Mouse (Mus musculus) heart, adult 2 months (tissue): Measurements from ENCODE around the gene Rchy1. TPM values are rescaled to one million over a fixed set of nuclear protein-coding genes. Genes with fewer than 3 reads are reported as not detected.

Experiments
- DNase-seq, 2 experiments: peaks; one replicate each; pipeline ENCODE4 v3.0.0; 2021
- H3K27ac ChIP-seq: fragments of 200-600 bp; 2 replicates; pipeline ENCODE4 v1.8.1; 2022
- H3K27me3 ChIP-seq: fragments of 200-500 bp; 2 replicates; pipeline ENCODE4 v1.6.1; 2012; ENCODE audit warnings: mild to moderate bottlenecking, low read length, inconsistent platforms, mixed read lengths; ENCODE audit not compliant: control insufficient read depth, insufficient read depth
- H3K36me3 ChIP-seq: fragments of 200-500 bp; 2 replicates; pipeline ENCODE4 v1.6.1; 2012; ENCODE audit warnings: low read length, inconsistent platforms; ENCODE audit not compliant: control insufficient read depth, insufficient read depth
- H3K4me1 ChIP-seq: fragments of 200-500 bp; 2 replicates; pipeline ENCODE4 v1.6.1; 2011; ENCODE audit warnings: low read length; ENCODE audit not compliant: control insufficient read depth, insufficient read depth
- H3K4me3 ChIP-seq: fragments of 200-600 bp; 2 replicates; pipeline ENCODE4 v1.8.1; 2022
- H3K79me2 ChIP-seq: fragments of 200-500 bp; replicated peaks from 2 replicates; pipeline ENCODE4 v1.6.1; 2012; ENCODE audit warnings: mild to moderate bottlenecking, inconsistent platforms, low read length, moderate library complexity, mixed read lengths; ENCODE audit not compliant: control insufficient read depth, insufficient read depth
- H3K9ac ChIP-seq: fragments of 200-500 bp; 2 replicates; pipeline ENCODE4 v1.6.1; 2012; ENCODE audit warnings: low read depth, mild to moderate bottlenecking, control low read depth, inconsistent platforms, low read length, mixed read lengths
- CTCF ChIP-seq: fragments of 200-600 bp; IDR thresholded peaks from 2 replicates; pipeline ENCODE4 v1.8.1; 2022; ENCODE audit warnings: antibody characterized with exemption, mild to moderate bottlenecking, moderate library complexity
- EP300 ChIP-seq: fragments of 200-500 bp; IDR thresholded peaks from 2 replicates; pipeline ENCODE4 v1.6.1; 2011; ENCODE audit warnings: low read depth, low read length, control low read depth; ENCODE audit not compliant: insufficient read depth
- POLR2A ChIP-seq: fragments of 200-500 bp; IDR thresholded peaks from 2 replicates; pipeline ENCODE4 v1.6.1; 2011; ENCODE audit warnings: mild to moderate bottlenecking, low read depth, low read length, control low read depth; ENCODE audit not compliant: insufficient read depth
- WGBS: fragments of 180-500 bp; shearing (Covaris S2); methylation state at CpG from one replicate; pipeline ENCODE4 v1.1.7; 2018; 5-methylcytosine and 5-hydroxymethylcytosine counted together
- intact Hi-C: fragments of 180-260 bp; cut with DNase I; formaldehyde crosslinking; loops from one replicate; pipeline ENCODE4 v1.15.1; 2025
- long read RNA-seq: library from polyadenylated mRNA; stranded (forward); transcript quantifications from one replicate; pipeline ENCODE4 v2.0.0, GENCODE M21; 2021
- polyA plus RNA-seq: library from polyadenylated mRNA; depleted of rRNA; stranded (reverse); fragments of >200 nt; gene quantifications from 2 replicates; pipeline ENCODE4 v1.2.3, GENCODE M21; 2012; rRNA removed
- total RNA-seq, 2 experiments: library from RNA; stranded (reverse); gene quantifications; 2 replicates each; pipeline ENCODE4 v1.2.3; 2021

Gene Rchy1
- total RNA-seq (10 to 100 TPM; 26.9 to 33.0 TPM), polyA plus RNA-seq (21.8 and 41.1 TPM in 2 replicates)
- long read RNA-seq, transcript Rchy1-201 (9 exons, 1,967 nt): major isoform, 17 of 19 reads
- long read RNA-seq, partial matches to known transcripts: 0 of 19 reads
- long read RNA-seq, other reads (novel, unspliced or antisense): 2 of 19 reads

GRCm38 (mm10) chr5:91962639-91963440 lies at the start of gene Rchy1:
Gene Rchy1, minus strand, starts transcription at chr5:91963068.
- H3K27me3 ChIP-seq: no peaks in the 10 kb centered on the region
- intact Hi-C loops: loop anchor here (2.0 to 10.0 kb wide), 4 partner anchors 80 to 542 kb away; partner anchors contain the start of genes Cdkl2, G3bp2, Scarb2 and Uso1
- H3K4me3 ChIP-seq: peak within 1 kb of the TSS; percentile 83
- H3K9ac ChIP-seq: peak within 1 kb of the TSS; percentile 83
- TF ChIP-seq POLR2A: peak; percentile 86
- peak; percentile 73 for TF ChIP-seq EP300
- no peak; the same call in 1 of the 2 replicates for TF ChIP-seq CTCF
- H3K27ac ChIP-seq: peak within 1 kb of the TSS; percentile 99
- peaks cover 20% of the 10 kb centered on the region for H3K36me3 ChIP-seq
- H3K4me1 ChIP-seq: peaks cover 8% of the 10 kb centered on the region
- peak; percentile 95 to 97 for DNase-seq
- peaks cover 5% of the 10 kb centered on the region; the same call in 1 of the 2 replicates for H3K79me2 ChIP-seq
- WGBS: under 1% methylated on average over 65 of the region's 65 CpGs

- Histone ChIP-seq H3K27me3 (no peaks in the 10 kb centered on the region), H3K36me3 (no peaks in the 10 kb centered on the region), H3K4me3 (no peak overlapping the region), H3K27ac (no peak overlapping the region), H3K79me2 (no peaks in the 10 kb centered on the region), H3K9ac (no peak overlapping the region), H3K4me1 (no peaks in the 10 kb centered on the region)
- TF ChIP-seq CTCF: no peak
- TF ChIP-seq EP300: no peak
- no peak for TF ChIP-seq POLR2A
- DNase-seq: no peak
- intact Hi-C loops: no loop called here
- 58% methylated on average over 7 of the region's 7 CpGs for WGBS
These were observed 48.9 kb upstream of the Rchy1 start for GRCm38 (mm10) chr5:92011756-92012155.

GRCm38 (mm10) chr5:92009827-92010226 lies 47.0 kb upstream of the Rchy1 start:
- Histone ChIP-seq H3K4me3 (no peak overlapping the region), H3K27me3 (no peaks in the 10 kb centered on the region), H3K4me1 (no peaks in the 10 kb centered on the region), H3K36me3 (no peaks in the 10 kb centered on the region), H3K27ac (no peak overlapping the region), H3K79me2 (no peaks in the 10 kb centered on the region), H3K9ac (no peak overlapping the region)
- no peak for DNase-seq
- intact Hi-C loops: no loop called here
- WGBS: 38% methylated on average over 2 of the region's 2 CpGs
- TF ChIP-seq POLR2A (no peak), EP300 (no peak), CTCF (no peak)

GRCm38 (mm10) chr5:92003011-92003410 lies 40.1 kb upstream of the Rchy1 start:
- TF ChIP-seq CTCF: peak; percentile 72
- TF ChIP-seq EP300: no peak
- no peak for DNase-seq
- Histone ChIP-seq H3K36me3 (no peaks in the 10 kb centered on the region), H3K4me3 (no peak overlapping the region), H3K4me1 (no peaks in the 10 kb centered on the region), H3K27me3 (no peaks in the 10 kb centered on the region), H3K27ac (no peak overlapping the region), H3K79me2 (no peaks in the 10 kb centered on the region), H3K9ac (no peak overlapping the region)
- intact Hi-C loops: no loop called here
- WGBS: 54% methylated on average over 2 of the region's 2 CpGs

GRCm38 (mm10) chr5:92000770-92001169 lies 37.9 kb upstream of the Rchy1 start:
- Histone ChIP-seq H3K27me3 (no peaks in the 10 kb centered on the region), H3K4me3 (no peak overlapping the region), H3K9ac (no peak overlapping the region), H3K27ac (no peak overlapping the region), H3K4me1 (no peaks in the 10 kb centered on the region), H3K36me3 (no peaks in the 10 kb centered on the region), H3K79me2 (no peaks in the 10 kb centered on the region)
- peak; percentile 21 to 36 for DNase-seq
- 38% methylated on average over 2 of the region's 2 CpGs for WGBS
- TF ChIP-seq POLR2A (no peak), CTCF (no peak), EP300 (no peak)
- intact Hi-C loops: no loop called here

GRCm38 (mm10) chr5:91994546-91994945 lies 31.7 kb upstream of the Rchy1 start:
- Histone ChIP-seq H3K27ac (no peak overlapping the region), H3K36me3 (no peaks in the 10 kb centered on the region), H3K4me1 (no peaks in the 10 kb centered on the region), H3K79me2 (no peaks in the 10 kb centered on the region), H3K4me3 (no peak overlapping the region), H3K9ac (no peak overlapping the region), H3K27me3 (no peaks in the 10 kb centered on the region)
- intact Hi-C loops: no loop called here
- TF ChIP-seq POLR2A: no peak
- DNase-seq: peak; percentile 16 to 23
- 61% methylated on average over 13 of the region's 13 CpGs for WGBS
